Mouse (Mus musculus) heart, embryonic 15.5 days (tissue): Measurements from ENCODE around the gene Gm45234. TPM values are rescaled to one million over a fixed set of nuclear protein-coding genes. Genes with fewer than 3 reads are reported as not detected.

ENCODE experiments used
- ATAC-seq: fragments of 200-750 bp; cut with Nextera tagmentation; replicated peaks from 2 replicates; pipeline ENCODE4 v1.8.0; 2017; ENCODE audit warnings: low read depth, moderate TSS enrichment; ENCODE audit not compliant: insufficient number of reproducible peaks, insufficient read depth, low FRiP score
- H3K27ac ChIP-seq: fragments of 300-500 bp; sonication (generic); 2 replicates; pipeline ENCODE4 v1.5.1; 2015; ENCODE audit warnings: mild to moderate bottlenecking, inconsistent platforms
- H3K27me3 ChIP-seq: fragments of 300-500 bp; sonication (generic); 2 replicates; pipeline ENCODE4 v1.6.1; 2015; ENCODE audit warnings: inconsistent platforms
- H3K36me3 ChIP-seq: fragments of 300-500 bp; sonication (generic); 2 replicates; pipeline ENCODE4 v1.6.1; 2015; ENCODE audit warnings: mild to moderate bottlenecking, inconsistent platforms
- H3K4me1 ChIP-seq: fragments of 300-500 bp; sonication (generic); replicated peaks from 2 replicates; pipeline ENCODE4 v1.6.1; 2015; ENCODE audit warnings: inconsistent platforms
- H3K4me2 ChIP-seq: fragments of 300-500 bp; sonication (generic); 2 replicates; pipeline ENCODE4 v1.6.1; 2015; ENCODE audit warnings: inconsistent platforms, mild to moderate bottlenecking, moderate library complexity
- H3K4me3 ChIP-seq: fragments of 300-500 bp; sonication (generic); 2 replicates; pipeline ENCODE4 v1.5.1; 2015; ENCODE audit warnings: mild to moderate bottlenecking, inconsistent platforms
- H3K9ac ChIP-seq: fragments of 300-500 bp; sonication (generic); 2 replicates; pipeline ENCODE4 v1.6.1; 2015; ENCODE audit warnings: mild to moderate bottlenecking, inconsistent platforms
- H3K9me3 ChIP-seq: fragments of 300-500 bp; sonication (generic); replicated peaks from 2 replicates; pipeline ENCODE4 v1.6.1; 2016; ENCODE audit warnings: inconsistent platforms
- WGBS: fragments of 180-500 bp; shearing (Covaris S2); methylation state at CpG from one replicate; pipeline ENCODE4 v1.1.7; 2015; ENCODE audit warnings: mixed read lengths; 5-methylcytosine and 5-hydroxymethylcytosine counted together
- polyA plus RNA-seq: library from polyadenylated mRNA; unstranded; fragments of >200 nt; fragmentation: Nextera tagmentation; extraction: Ambion mirVana; gene quantifications from 2 replicates; pipeline ENCODE4 v1.2.1, GENCODE M21; 2015

Gm45234 gene
- polyA plus RNA-seq, 1 experiment from 2014 or later, result not detected

DNA sequence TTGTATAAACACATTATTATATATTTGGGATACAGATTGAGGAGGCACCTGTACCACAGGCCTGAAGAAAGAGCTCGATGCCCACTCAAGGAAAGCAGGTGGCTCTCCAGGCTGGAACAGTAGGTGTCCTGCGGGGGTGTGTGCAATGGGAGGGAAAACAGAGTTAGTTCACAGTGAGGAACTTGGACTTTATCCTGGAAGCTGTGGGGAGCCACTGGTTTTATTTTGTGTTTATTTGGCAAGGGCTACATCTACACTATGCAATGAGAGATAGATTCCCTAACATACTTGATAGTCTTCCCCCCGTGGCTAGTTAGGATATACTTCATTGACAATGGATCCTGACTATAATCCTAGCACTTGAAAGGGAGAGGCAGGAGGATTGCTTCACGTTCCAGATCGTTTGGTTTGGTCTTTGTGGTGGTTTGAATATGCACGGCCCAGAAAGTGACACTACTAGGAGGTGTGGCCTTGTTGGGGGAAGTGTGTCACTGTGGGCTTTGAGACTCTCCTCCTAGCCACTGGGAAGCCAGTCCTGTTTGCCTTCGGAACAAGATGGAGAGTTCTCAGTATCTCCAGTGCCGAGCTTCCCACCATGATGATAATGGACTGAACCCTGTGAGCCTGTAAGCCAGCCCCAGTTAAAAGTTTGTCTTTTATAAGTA, 31.1 kb upstream of the Gm45234 start:
- ATAC-seq, result no peak
- peaks cover 7% of the 10 kb centered on the region for H3K4me1 ChIP-seq
- H3K27ac ChIP-seq, result no peak overlapping the region
- no peaks in the 10 kb centered on the region for H3K36me3 ChIP-seq
- 55% methylated on average over 8 of the region's 8 CpGs for WGBS
- no peak overlapping the region for H3K4me3 ChIP-seq
- H3K4me2 ChIP-seq, result no peak overlapping the region
- no peaks in the 10 kb centered on the region for H3K9me3 ChIP-seq
- H3K27me3 ChIP-seq, result no peaks in the 10 kb centered on the region
- H3K9ac ChIP-seq, result no peak overlapping the region

DNA sequence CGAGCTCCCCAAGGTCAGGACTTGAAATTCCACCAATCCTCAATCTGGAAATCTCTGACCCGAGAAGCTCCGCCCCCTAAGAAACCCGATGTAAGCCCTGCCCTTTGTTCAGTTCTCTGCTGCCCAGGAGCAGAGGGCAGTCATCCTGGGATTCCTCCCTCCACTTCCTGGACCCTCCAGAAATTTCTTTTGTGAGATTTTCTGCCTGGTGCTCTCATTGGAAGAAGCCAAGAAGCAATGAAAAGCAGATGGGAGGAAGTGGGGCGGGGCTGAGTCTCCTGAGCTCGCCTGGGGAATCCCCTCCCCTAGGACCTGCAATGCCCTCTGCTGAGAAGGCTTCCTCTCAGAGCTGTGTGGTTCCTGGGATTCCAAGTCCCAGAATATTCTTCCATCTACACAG, 26.6 kb upstream of the Gm45234 start:
- 22% methylated on average over 6 of the region's 6 CpGs for WGBS
- H3K27me3 ChIP-seq, result peaks cover 8% of the 10 kb centered on the region; the same call in 1 of the 2 replicates
- H3K9me3 ChIP-seq, result no peaks in the 10 kb centered on the region
- peak; percentile 39; the same call in 1 of the 2 replicates for ATAC-seq
- H3K4me1 ChIP-seq, result peaks cover 11% of the 10 kb centered on the region
- H3K36me3 ChIP-seq, result no peaks in the 10 kb centered on the region
- H3K4me2 ChIP-seq, result peak overlapping the region; percentile 47
- H3K4me3 ChIP-seq, result peak overlapping the region; percentile 32
- H3K9ac ChIP-seq, result no peak overlapping the region
- H3K27ac ChIP-seq, result no peak overlapping the region

DNA sequence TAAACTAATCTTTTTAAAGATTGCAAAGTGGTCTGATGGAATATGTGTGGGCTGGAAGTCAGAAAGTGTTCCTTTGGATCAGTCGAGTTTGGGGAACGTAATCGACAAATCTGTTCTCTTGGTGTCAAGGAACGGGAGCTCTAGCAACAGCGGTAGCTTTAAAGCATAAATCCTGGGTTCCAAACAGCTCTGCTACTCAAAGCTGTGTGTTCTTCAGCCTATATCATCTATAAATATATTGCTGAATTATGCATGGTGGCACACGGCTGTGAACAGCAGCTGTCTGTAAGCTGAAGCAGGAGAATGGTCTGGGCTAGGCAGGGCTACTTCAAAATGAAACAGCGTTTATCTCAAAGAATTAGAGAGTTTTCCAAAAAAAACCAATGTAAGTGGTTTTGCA, 25.1 kb upstream of the Gm45234 start:
- H3K9ac ChIP-seq, result no peak overlapping the region
- no peak overlapping the region for H3K27ac ChIP-seq
- peaks cover 11% of the 10 kb centered on the region for H3K4me1 ChIP-seq
- H3K27me3 ChIP-seq, result peaks cover 8% of the 10 kb centered on the region; the same call in 1 of the 2 replicates
- no peaks in the 10 kb centered on the region for H3K36me3 ChIP-seq
- H3K4me2 ChIP-seq, result no peak overlapping the region
- 85% methylated on average over 7 of the region's 7 CpGs for WGBS
- no peaks in the 10 kb centered on the region for H3K9me3 ChIP-seq
- no peak overlapping the region for H3K4me3 ChIP-seq
- ATAC-seq, result no peak

- peaks cover 8% of the 10 kb centered on the region; the same call in 1 of the 2 replicates for H3K27me3 ChIP-seq
- no peaks in the 10 kb centered on the region for H3K9me3 ChIP-seq
- no peak overlapping the region for H3K9ac ChIP-seq
- peaks cover 11% of the 10 kb centered on the region for H3K4me1 ChIP-seq
- ATAC-seq, result no peak
- H3K4me2 ChIP-seq, result peak overlapping the region; percentile 69
- WGBS, result 6% methylated on average over 10 of the region's 10 CpGs
- H3K4me3 ChIP-seq, result peak overlapping the region; percentile 46
- no peaks in the 10 kb centered on the region for H3K36me3 ChIP-seq
- no peak overlapping the region for H3K27ac ChIP-seq
Measured at GRCm38 (mm10) chr6:124779984-124780416, 24.2 kb upstream of the Gm45234 start.

- no peak within 1 kb of the TSS for H3K9ac ChIP-seq
- no peaks in the 10 kb centered on the region for H3K36me3 ChIP-seq
- no peak within 1 kb of the TSS for H3K27ac ChIP-seq
- H3K27me3 ChIP-seq, result peaks cover 8% of the 10 kb centered on the region; the same call in 1 of the 2 replicates
- ATAC-seq, result no peak
- H3K9me3 ChIP-seq, result no peaks in the 10 kb centered on the region
- 1% methylated on average over 23 of the region's 23 CpGs for WGBS
- peak within 1 kb of the TSS; percentile 46 for H3K4me3 ChIP-seq
- peaks cover 11% of the 10 kb centered on the region for H3K4me1 ChIP-seq
- H3K4me2 ChIP-seq, result peak within 1 kb of the TSS; percentile 69
Measured at GRCm38 (mm10) chr6:124779222-124779983, 23.6 kb upstream of the Gm45234 start, which contains the start of gene Lrrc23. TSS of gene Lrrc23 (minus strand) at chr6:124779727.

GRCm38 (mm10) chr6:124770511-124770910, 14.7 kb upstream of the Gm45234 start:
- Histone ChIP-seq H3K36me3 (no peaks in the 10 kb centered on the region), H3K4me2 (no peak overlapping the region), H3K27me3 (peaks cover 11% of the 10 kb centered on the region; the same call in 1 of the 2 replicates), H3K4me3 (no peak overlapping the region), H3K4me1 (peaks cover 28% of the 10 kb centered on the region), H3K27ac (no peak overlapping the region), H3K9ac (no peak overlapping the region), H3K9me3 (no peaks in the 10 kb centered on the region)
- ATAC-seq, result no peak
- 82% methylated on average over 15 of the region's 15 CpGs for WGBS

- H3K27me3 ChIP-seq, result peaks cover 11% of the 10 kb centered on the region; the same call in 1 of the 2 replicates
- no peak for ATAC-seq
- 27% methylated on average over 7 of the region's 7 CpGs for WGBS
- peak overlapping the region; percentile 94 for H3K4me2 ChIP-seq
- peak overlapping the region; percentile 25 for H3K9ac ChIP-seq
- H3K9me3 ChIP-seq, result no peaks in the 10 kb centered on the region
- H3K4me1 ChIP-seq, result peaks cover 28% of the 10 kb centered on the region
- H3K4me3 ChIP-seq, result peak overlapping the region; percentile 55
- H3K27ac ChIP-seq, result no peak overlapping the region
- no peaks in the 10 kb centered on the region for H3K36me3 ChIP-seq
Measured at GRCm38 (mm10) chr6:124770013-124770412, 14.2 kb upstream of the Gm45234 start.

- peak within 1 kb of the TSS; percentile 55 for H3K4me3 ChIP-seq
- peaks cover 11% of the 10 kb centered on the region; the same call in 1 of the 2 replicates for H3K27me3 ChIP-seq
- peak within 1 kb of the TSS; percentile 94 for H3K4me2 ChIP-seq
- under 1% methylated on average over 49 of the region's 54 CpGs for WGBS
- no peaks in the 10 kb centered on the region for H3K36me3 ChIP-seq
- peaks cover 28% of the 10 kb centered on the region for H3K4me1 ChIP-seq
- no peaks in the 10 kb centered on the region for H3K9me3 ChIP-seq
- no peak within 1 kb of the TSS for H3K27ac ChIP-seq
- peak; percentile 79 for ATAC-seq
- peak within 1 kb of the TSS; percentile 25 for H3K9ac ChIP-seq
Measured at GRCm38 (mm10) chr6:124769101-124769765, 13.4 kb upstream of the Gm45234 start, which contains the start of gene Eno2. TSS of gene Eno2 (minus strand) at chr6:124769673.

GRCm38 (mm10) chr6:124768704-124769044, 12.9 kb upstream of the Gm45234 start:
- ATAC-seq, result no peak
- peaks cover 11% of the 10 kb centered on the region; the same call in 1 of the 2 replicates for H3K27me3 ChIP-seq
- H3K9me3 ChIP-seq, result no peaks in the 10 kb centered on the region
- WGBS, result 8% methylated on average over 9 of the region's 9 CpGs
- H3K4me1 ChIP-seq, result peaks cover 28% of the 10 kb centered on the region
- no peak overlapping the region for H3K27ac ChIP-seq
- peak overlapping the region; percentile 94 for H3K4me2 ChIP-seq
- no peaks in the 10 kb centered on the region for H3K36me3 ChIP-seq
- peak overlapping the region; percentile 25; the same call in 1 of the 2 replicates for H3K9ac ChIP-seq
- peak overlapping the region; percentile 55 for H3K4me3 ChIP-seq

- WGBS, result 33% methylated on average over 19 of the region's 19 CpGs
- Histone ChIP-seq H3K9me3 (no peaks in the 10 kb centered on the region), H3K4me2 (peak overlapping the region; percentile 94), H3K4me3 (peak overlapping the region; percentile 55), H3K4me1 (peaks cover 28% of the 10 kb centered on the region), H3K27me3 (peaks cover 11% of the 10 kb centered on the region; the same call in 1 of the 2 replicates), H3K36me3 (no peaks in the 10 kb centered on the region), H3K27ac (no peak overlapping the region), H3K9ac (no peak overlapping the region)
- peak; percentile 40; the same call in 1 of the 2 replicates for ATAC-seq
Measured at GRCm38 (mm10) chr6:124767920-124768703, 12.3 kb upstream of the Gm45234 start.
